Mouse (Mus musculus) ovary, adult 10 weeks (tissue): ENCODE data around the gene Nfkbid. TPM values are rescaled to one million over a fixed set of nuclear protein-coding genes. Genes with fewer than 3 reads are reported as not detected.

Source experiments
- polyA plus RNA-seq: library from polyadenylated mRNA; stranded (reverse); fragments of 350-450 nt; fragmentation: Illumina TruSeq; extraction: RNeasy Lipid Tissue Mini Kit (QIAGEN cat#74804); gene quantifications from one replicate; pipeline ENCODE4 v1.2.3, GENCODE M21; 2014

Gene Nfkbid
- 0.23 TPM for polyA plus RNA-seq

DNA sequence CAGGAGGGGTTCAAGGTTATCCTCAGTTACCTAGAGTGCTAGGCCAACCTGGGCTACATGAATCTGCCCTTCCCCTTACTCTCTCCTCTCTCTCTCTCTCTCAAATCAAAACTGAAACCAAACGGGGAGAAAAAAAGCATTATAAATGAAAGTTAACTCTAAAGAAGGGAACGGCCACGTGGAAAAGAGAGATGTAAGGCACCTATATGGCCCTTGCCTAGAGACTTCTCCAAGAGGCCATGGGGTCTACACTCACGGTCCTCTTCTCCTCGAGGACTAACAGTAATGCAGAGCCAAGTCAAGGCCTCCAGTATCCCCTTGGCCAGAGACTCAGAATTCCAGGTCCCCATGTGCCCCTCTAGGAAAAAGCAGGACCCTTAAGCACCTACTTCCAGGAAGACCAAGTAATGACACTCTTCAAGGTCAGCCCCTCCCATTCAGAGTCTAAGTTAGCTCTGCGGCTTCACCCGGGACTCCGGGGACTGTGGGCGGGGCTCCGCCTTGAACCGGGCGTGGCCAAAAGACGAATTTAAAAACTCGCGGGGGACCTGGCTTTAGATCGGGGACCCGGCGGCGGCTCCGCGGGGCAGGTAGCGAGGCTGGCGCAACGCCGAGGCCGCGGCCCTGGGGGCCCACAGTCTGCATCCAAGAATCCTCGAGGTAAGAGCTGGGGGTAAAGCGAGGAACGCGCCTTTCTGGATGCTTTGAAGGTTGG, at the start of gene Nfkbid:
Gene Nfkbid, plus strand, starts transcription at position 558 of the 715 bp plus-strand sequence.

DNA sequence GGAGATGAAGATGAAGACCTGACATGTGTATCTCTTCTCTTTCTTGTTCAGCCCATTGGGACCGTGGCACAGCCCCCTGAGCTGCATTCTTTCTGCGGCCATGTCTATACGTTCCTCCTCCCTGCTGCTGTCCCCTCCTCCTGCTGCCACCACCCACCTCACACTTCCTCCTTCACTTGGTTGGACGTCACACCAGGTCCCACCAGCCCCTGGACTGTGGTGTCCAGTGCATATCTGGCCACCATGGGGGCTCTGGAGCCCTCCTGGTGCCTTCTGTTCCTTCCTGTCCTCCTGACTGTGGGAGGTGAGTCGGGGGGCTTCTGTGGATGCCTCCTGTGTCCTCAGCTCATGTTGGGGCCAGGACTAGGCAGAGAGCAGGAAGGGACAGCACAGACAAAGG, 7.9 kb upstream of the Nfkbid start, which contains the start of gene Tyrobp:
Gene Tyrobp, plus strand, starts transcription at position 165 of the 400 bp plus-strand sequence.

DNA sequence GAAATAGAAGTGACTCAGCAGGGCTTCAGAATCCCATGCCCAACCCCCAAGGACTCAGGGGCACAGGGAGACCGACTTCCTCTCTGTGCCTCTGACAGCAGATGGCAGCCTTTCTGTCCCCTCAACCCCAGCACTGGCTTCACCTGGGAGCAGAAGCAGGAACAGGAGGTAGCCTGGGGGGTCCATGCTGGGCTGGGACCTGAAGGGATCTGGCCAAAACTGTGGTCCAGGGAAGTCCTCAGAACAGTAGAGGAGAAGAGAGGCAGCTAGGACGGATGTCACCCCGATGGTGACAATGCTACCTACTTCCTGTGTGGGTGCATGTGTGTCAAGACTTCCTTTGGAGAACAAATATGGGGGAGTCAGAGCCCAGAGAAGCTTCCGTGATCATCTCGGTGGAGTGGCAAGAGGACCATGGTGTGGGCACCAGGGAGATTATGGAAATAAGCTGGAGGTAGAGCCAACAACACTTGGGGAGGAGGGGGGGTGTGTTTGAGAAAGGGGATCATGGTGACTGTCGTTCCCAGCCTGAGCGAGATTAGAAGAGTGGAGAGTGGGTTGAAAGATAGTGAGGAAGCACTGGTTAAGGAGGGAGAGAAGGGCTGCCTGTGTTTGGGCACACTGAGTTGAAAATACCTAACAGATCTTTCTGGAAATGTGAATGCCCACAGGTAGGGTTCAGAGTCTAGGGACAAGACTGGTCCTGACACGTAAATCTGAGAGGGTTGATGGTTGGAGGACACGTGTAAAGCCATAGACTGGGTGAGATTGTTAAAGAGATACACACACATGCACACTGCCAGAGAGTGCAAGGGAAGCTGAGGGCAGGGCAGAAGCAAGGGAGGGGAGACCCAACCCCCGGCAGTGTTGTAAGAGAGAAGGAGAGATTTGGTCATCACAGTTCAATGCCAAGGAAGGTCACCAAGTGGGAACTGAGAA, 1.7 kb upstream of the Nfkbid start, which contains the start of gene Hcst:
Gene Hcst, minus strand, starts transcription at position 294 of the 939 bp plus-strand sequence.

GRCm38 (mm10) chr7:30444971-30445751, 23.6 kb downstream of the Nfkbid start, which contains the start of gene Aplp1:
Gene Aplp1 (minus strand): TSS chr7:30445535.

DNA sequence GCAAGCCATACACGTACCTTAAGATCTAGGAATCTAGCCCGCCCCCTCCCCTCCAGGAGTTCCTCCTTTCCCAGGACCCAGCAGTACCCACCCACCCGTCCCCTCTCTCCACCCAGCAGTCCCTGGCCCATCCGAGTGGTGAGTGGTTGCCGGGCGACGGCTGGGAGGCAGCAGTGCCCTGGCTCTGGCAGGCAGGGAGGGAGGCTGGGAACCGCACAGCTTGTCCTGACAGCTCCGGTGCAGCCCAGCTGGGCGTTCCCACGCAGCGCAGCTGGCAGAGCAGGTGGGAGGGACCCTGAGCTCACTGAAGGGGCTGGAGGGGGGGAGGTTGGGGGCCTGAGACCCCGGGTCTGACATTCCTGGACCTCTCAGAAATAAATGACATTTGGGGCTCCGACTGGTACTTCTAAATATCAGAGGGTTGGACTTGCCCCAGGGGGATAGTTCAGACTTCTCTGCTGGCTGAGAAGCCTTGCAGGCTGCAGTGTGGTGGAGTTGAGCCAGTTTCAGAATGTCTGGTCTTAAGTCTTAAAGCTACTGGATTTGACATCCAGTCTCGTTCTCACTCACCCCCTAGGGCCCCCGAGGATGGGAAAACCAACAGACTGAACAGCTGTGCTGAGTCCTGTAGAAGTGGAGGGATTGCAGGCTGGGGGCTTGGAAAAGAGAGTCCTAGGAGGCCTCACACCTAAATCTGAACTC, 36.2 kb downstream of the Nfkbid start, which contains the start of the genes Kirrel2 and Nphs1:
Gene Kirrel2, minus strand, starts transcription at position 62 of the 702 bp plus-strand sequence.
Gene Nphs1, plus strand, starts transcription at position 687 of the 702 bp plus-strand sequence.

Other genes with a start within 250 kb of the Nfkbid start
- not detected for gene Cox7a1, start 237.6 kb upstream of the Nfkbid start, polyA plus RNA-seq
- gene Capns1, start 222.9 kb upstream of the Nfkbid start, polyA plus RNA-seq: 65.4 TPM
- 1.7 TPM for gene Polr2i, start 189.8 kb upstream of the Nfkbid start, polyA plus RNA-seq
- 6.8 TPM for gene Tbcb, start 189.5 kb upstream of the Nfkbid start, polyA plus RNA-seq
- not detected for gene Ovol3, start 186.0 kb upstream of the Nfkbid start, polyA plus RNA-seq
- gene Thap8, start 141.6 kb upstream of the Nfkbid start, polyA plus RNA-seq: not detected
- 0.20 TPM for gene Wdr62, start 141.3 kb upstream of the Nfkbid start, polyA plus RNA-seq
- 20.6 TPM for gene Clip3, start 130.0 kb upstream of the Nfkbid start, polyA plus RNA-seq
- 3.1 TPM for gene Alkbh6, start 113.0 kb upstream of the Nfkbid start, polyA plus RNA-seq
- gene Syne4, start 106.9 kb upstream of the Nfkbid start, polyA plus RNA-seq: 1.7 TPM
- 0.51 TPM for gene E130208F15Rik, start 100.0 kb upstream of the Nfkbid start, polyA plus RNA-seq
- 1.3 TPM for gene Sdhaf1, start 97.8 kb upstream of the Nfkbid start, polyA plus RNA-seq
- gene Lrfn3, start 59.0 kb upstream of the Nfkbid start, polyA plus RNA-seq: 0.40 TPM
- 5.6 TPM for gene Tyrobp, start 8.0 kb upstream of the Nfkbid start, polyA plus RNA-seq
- not detected for gene Hcst, start 1.9 kb upstream of the Nfkbid start, polyA plus RNA-seq
- 0.63 TPM for gene Aplp1, start 23.8 kb downstream of the Nfkbid start, polyA plus RNA-seq
- not detected for gene Kirrel2, start 36.0 kb downstream of the Nfkbid start, polyA plus RNA-seq
- not detected for gene Nphs1, start 36.6 kb downstream of the Nfkbid start, polyA plus RNA-seq
- gene Prodh2, start 71.9 kb downstream of the Nfkbid start, polyA plus RNA-seq: not detected
- gene Arhgap33, start 113.3 kb downstream of the Nfkbid start, polyA plus RNA-seq: 0.23 TPM
- 22.5 TPM for gene Hspb6, start 130.4 kb downstream of the Nfkbid start, polyA plus RNA-seq
- 2.0 TPM for gene Proser3, start 130.6 kb downstream of the Nfkbid start, polyA plus RNA-seq
- 5.0 TPM for gene Lin37, start 138.1 kb downstream of the Nfkbid start, polyA plus RNA-seq
- gene U2af1l4, start 141.6 kb downstream of the Nfkbid start, polyA plus RNA-seq: 8.5 TPM
- gene Gm49396, start 141.6 kb downstream of the Nfkbid start, polyA plus RNA-seq: 1.1 TPM
- 24.5 TPM for gene Psenen, start 141.9 kb downstream of the Nfkbid start, polyA plus RNA-seq
- gene Igflr1, start 143.7 kb downstream of the Nfkbid start, polyA plus RNA-seq: not detected
- gene Kmt2b, start 167.0 kb downstream of the Nfkbid start, polyA plus RNA-seq: 4.7 TPM
- gene Zbtb32, start 177.2 kb downstream of the Nfkbid start, polyA plus RNA-seq: not detected
- gene Upk1a, start 191.1 kb downstream of the Nfkbid start, polyA plus RNA-seq: 0.34 TPM
- 586 TPM for gene Cox6b1, start 204.4 kb downstream of the Nfkbid start, polyA plus RNA-seq
- not detected for gene Etv2, start 214.1 kb downstream of the Nfkbid start, polyA plus RNA-seq
- gene Rbm42, start 228.6 kb downstream of the Nfkbid start, polyA plus RNA-seq: not detected
- gene Haus5, start 243.3 kb downstream of the Nfkbid start, polyA plus RNA-seq: 1.1 TPM
- gene Pmis2, start 249.9 kb downstream of the Nfkbid start, polyA plus RNA-seq: not detected